Mouse (Mus musculus) layer of hippocampus, adult 9-10 months (tissue): Measurements from ENCODE around the gene Sox15.
"Not testable (repeated sequence)": the region's sequence is repeated elsewhere in the genome, so short reads cannot be mapped to it uniquely, and the experiment has no call there.

Experiments used
- DNase-seq: peaks from one replicate; pipeline ENCODE4 v3.0.0; 2022; ENCODE audit warnings: low spot score

Sox15 gene

GRCm38 (mm10) chr11:69702886-69703285, 47.8 kb downstream of the Sox15 start:
- DNase-seq: not testable (repeated sequence)

- DNase-seq: not testable (repeated sequence)
These were observed 48.3 kb downstream of the Sox15 start for GRCm38 (mm10) chr11:69703381-69703780.

GRCm38 (mm10) chr11:69703814-69704612, 48.9 kb downstream of the Sox15 start:
- no peak for DNase-seq

- DNase-seq: no peak
These were observed 49.5 kb downstream of the Sox15 start for GRCm38 (mm10) chr11:69704613-69705010.
